Mouse (Mus musculus): ENCODE data around the gene Dbp. TPM values are rescaled to one million over a fixed set of nuclear protein-coding genes. Genes with fewer than 3 reads are reported as not detected.
A peak's percentile ranks its signal among the peaks of the same experiment; 100 is the strongest.
"Not testable (repeated sequence)": the region's sequence is repeated elsewhere in the genome, so short reads cannot be mapped to it uniquely, and the experiment has no call there.

Dbp gene
- 10 to 100 TPM; 22.6 to 25.1 TPM for total RNA-seq (2021)

- DNase-seq: peak; percentile 99
Observed at GRCm38 (mm10) chr7:45704730-45705442, at the start of gene Dbp. TSS of gene Dbp (plus strand) at chr7:45705088.

- DNase-seq: no peak
Observed at GRCm38 (mm10) chr7:45660746-45661478, 44.0 kb upstream of the Dbp start.

GRCm38 (mm10) chr7:45661702-45662101 is 43.2 kb upstream of the Dbp start:
- not testable (repeated sequence) for DNase-seq

- no peak for DNase-seq
Observed at GRCm38 (mm10) chr7:45665303-45666138, 39.4 kb upstream of the Dbp start.

DNA sequence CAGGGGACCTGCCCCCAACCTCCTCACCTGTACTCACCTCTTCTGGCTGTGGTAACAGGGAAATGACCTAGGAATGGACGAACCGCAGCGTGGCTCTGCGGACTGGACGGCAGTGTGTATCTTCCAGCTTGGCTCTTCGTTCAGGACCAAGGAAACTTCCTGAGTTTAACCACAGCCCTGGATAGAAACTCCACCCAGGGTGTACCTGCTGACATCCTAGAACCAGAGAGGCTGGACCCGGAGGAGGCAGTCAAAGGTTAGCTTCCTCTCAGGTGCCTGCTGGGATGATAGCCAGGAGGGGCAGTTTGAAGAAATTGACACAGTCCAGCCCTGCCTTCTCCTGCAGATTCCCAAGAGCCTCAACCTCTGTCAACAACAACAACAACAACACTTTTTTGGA is 38.7 kb upstream of the Dbp start, which contains the start of gene Fut2:
Gene Fut2 (minus strand): TSS at position 234 of the 400 bp plus-strand sequence.
- DNase-seq: no peak

DNA sequence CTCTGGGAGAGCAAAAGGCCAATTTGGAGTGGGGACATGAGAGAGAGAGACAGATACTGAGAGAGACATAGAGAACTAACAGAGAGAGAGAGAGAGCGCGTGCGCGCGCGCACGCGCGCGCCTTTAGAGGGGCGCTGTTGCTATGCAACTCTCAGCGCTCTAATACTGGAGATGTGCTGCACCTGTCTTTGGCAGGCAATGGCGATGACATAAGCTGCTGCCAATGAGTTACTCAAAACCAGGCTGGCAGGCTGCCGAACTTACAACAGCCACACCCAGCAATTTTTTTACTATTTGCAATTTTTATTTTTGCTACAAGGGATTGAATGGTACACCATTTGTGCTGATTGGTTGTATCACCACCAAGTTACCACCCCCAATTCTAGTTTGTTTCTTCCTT is 37.1 kb upstream of the Dbp start:
- no peak for DNase-seq

- DNase-seq: no peak
Observed at GRCm38 (mm10) chr7:45668921-45669320, 36.0 kb upstream of the Dbp start.

DNA sequence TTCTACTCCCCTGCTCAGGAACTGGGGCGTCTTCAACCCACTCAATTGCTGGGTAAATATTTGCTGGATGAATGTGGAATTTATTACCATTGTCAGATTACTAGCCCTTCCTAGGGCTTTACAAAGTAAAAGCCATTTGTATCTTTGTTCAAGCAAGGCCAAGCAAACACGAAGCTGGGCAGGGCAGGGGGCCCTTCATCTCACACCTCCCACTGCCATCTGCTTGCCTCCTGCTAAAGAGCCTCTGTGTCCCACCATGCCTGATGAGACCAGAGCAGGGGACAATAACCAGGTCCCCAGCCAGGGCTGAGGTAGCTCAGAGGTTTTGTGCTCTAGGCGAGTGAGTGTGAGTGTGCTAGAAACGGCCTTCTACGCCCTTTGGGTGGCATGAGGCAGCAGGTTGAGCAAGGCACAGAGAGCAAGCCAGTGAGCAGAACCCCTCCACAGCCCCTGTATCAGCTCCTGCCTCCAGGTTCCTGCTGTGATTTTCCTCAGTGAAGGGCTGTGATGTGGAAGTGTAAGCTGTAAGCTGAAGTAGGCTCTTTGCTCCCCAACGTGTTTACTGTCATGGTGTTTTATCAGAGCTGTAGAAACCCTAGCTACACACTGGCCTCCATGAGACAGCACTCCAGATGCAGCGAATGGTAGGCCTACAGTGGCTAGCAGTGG is 27.1 kb upstream of the Dbp start:
- no peak for DNase-seq

DNA sequence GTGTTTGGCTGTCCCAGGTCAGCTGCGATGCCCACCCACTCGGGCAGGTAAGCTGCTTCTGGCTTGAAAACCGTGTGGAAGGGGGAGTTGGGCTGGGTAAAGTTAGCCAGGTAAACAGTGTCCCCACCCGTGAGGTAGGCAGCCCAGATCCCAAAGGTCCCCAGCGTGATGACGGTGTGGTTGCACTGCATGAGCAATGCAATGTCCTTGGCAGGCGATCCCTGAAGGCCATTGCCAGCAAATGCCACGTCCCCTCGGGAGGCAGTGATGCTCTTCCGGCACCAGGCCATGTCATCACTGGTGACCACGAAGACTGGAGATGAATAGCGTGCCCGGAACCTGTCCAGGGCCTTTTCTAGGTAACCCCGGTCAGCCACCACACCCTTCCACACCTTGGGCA is 26.4 kb upstream of the Dbp start:
- no peak for DNase-seq

GRCm38 (mm10) chr7:45679966-45680621 is 24.8 kb upstream of the Dbp start:
- peak; percentile 70 for DNase-seq

DNA sequence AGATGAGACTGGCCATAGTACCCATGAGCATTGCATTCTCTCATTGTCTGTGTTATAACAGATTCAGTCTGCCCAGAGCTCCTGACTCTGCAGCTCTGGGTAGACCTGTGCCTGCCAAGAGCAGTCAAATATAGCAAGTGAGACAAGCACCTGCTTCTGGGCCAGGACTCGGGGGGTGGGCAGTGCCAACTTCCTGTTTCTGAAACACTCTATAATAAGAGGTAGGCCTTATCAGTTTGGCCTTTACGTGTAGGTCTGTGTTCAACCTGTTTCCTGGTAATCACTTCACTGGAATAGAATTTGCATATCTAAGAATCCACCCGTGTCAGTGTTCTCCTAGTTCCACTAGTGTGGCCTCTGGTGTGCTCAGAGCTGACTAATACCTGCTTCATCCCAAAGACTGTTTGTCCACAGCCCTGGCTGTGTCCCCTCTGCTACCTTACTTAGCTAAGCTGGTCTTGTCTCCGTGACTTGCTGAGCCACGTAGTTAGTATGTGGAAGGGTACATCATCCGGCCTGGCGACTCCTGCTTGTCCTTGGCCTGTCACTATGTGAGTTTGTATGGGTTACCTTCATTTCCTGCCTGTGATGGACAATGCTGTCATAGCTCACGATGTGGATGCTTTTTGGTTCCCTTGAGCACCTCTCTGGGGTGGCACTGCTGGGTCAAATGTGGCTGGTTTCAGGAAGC is 23.7 kb upstream of the Dbp start:
- peak; percentile 73 for DNase-seq

DNA sequence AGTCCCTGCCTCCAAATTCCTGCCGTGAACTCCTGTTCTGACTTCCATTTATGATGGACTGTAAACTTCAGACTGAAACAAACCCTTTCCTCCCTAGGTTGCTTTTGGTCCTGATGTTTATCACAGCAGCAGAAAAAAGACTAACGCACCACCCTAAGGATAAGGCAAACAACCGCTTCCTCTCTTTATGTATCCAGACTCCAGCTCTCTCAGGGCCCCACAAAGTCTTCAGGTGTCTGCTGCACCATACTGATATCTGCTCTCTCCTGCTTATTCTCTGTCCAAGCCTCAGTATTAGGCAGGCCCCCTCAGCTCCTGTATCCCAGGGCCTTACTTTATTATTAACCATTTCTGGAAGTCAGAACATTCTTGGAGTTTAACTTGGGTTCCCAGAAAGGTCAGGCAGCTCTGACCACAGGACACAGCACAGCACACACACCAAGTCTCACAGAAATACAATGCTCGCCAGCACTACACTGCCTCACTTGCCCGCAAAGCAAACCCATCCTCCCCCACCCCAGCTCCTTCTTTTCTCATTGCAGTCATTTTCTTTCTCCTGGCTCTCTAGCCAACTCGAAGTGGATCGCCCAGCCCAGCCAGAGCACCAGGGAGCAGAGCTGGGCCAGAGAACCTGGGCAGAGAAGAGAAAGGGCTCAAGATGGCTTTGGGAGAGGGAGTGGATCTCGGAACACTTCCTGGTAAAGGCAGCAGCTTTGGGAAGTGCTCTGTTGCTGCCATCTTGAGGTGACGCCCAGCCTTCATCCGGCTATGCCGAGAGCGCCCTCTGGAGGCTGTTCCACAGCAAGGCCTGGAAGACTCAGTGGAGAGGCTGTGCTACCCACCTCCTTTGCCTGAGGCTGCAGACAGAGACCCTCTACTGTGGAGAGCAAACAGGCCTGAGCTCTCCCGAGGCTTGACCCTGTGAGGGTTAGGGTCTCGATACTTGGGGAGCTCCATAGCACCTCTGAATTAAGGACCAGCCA is 22.5 kb upstream of the Dbp start:
- peak; percentile 95 for DNase-seq

GRCm38 (mm10) chr7:45683396-45684050 is 21.4 kb upstream of the Dbp start, which contains the start of gene Ntn5:
TSS of gene Ntn5 (plus strand) at chr7:45684022.
- no peak for DNase-seq

DNA sequence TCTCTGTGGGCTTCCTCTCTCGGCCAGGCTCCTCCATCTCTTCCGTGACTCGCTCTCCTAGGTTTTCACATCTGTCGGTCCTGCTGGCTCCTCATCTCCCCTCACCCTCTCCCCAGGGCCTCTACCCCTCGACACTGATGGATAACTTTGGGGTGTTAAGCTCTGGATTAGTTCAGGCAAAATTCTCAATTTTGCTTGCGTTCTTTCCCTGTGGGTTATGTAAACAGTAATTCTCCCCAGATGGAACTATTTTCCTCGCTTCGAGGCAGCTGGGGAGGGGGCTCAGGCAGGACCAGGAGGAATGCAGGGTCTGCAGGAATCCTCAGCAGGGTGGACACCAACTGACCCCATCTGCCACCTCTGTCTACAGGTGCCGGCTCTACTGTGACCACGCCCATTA is 19.1 kb upstream of the Dbp start:
- DNase-seq: no peak

- no peak for DNase-seq
Observed at GRCm38 (mm10) chr7:45686841-45687240, 18.0 kb upstream of the Dbp start.

GRCm38 (mm10) chr7:45689099-45689498 is 15.8 kb upstream of the Dbp start:
- DNase-seq: no peak

DNA sequence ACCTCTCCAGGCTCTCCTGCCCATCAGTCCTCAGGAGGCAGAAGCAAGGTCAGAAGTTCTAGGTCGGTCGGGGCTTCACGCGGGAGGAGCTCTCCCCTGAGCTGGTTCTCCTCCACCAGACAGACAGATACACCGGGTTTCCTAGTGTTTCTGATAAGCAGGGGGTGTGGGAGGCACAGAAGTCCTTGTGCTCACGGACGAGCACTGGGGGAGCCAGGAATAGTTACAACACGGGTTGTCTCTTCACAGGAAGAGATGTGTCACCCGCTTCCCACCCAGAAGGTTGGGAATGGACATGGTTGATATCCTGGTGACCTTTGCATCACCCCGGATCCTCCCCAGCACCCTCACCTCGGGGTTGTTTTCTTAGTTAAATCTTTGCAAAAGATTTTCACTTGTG is 15.1 kb upstream of the Dbp start:
- DNase-seq: no peak

- DNase-seq: no peak
Observed at GRCm38 (mm10) chr7:45692364-45692763, 12.5 kb upstream of the Dbp start.

DNA sequence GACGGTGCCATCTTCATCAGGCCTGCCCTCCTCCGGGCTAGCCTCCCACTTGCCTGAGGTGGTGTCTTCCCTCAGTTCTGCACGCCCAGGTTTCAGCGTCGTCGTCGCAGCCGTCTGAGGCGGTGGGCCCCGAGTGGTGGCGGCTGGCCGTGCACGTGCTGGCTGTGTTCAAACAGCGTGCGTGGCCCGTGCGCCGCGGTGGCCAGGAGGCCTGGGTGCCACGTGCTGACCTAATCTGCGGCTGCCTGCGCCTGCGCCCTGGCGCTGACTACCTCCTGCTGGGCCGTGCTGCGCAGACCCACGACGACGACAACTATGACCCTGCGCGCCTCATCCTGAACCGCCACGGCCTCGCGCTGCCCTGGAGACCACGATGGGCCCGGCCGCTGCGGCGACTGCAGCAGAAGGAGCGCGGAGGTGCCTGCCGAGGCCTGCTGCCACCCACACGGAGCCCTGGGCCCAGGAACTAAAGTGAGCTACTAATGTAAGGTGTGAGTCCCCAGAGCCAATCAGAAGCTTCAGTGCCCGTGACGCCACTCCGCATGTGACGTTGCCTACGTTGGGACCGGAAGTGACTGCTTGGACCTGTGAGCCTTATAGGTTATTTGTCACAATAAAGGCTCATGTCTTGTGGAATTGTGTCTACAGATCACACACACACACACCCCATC is 10.8 kb upstream of the Dbp start, which contains the start of gene Sec1:
Gene Sec1 (minus strand): TSS at position 482 of the 671 bp plus-strand sequence.
- DNase-seq: peak; percentile 4
